Mouse (Mus musculus) E14TG2a.4 (cell line): ENCODE measurements around the gene Mcm7.
A peak's percentile ranks its signal among the peaks of the same experiment; 100 is the strongest.

Experiments
- H3K27me3 ChIP-seq: 2 replicates; pipeline ENCODE4 v1.6.1; 2014; ENCODE audit warnings: low read length, control low read depth; ENCODE audit not compliant: insufficient read depth
- H3K36me3 ChIP-seq: 2 replicates; pipeline ENCODE4 v1.6.1; 2014; ENCODE audit warnings: low read length, control low read depth; ENCODE audit not compliant: insufficient read depth
- H3K4me1 ChIP-seq: replicated peaks from 2 replicates; pipeline ENCODE4 v1.6.1; 2014; ENCODE audit warnings: low read depth, low read length, control low read depth
- H3K4me3 ChIP-seq: replicated peaks from 2 replicates; pipeline ENCODE4 v1.5.1; 2014; ENCODE audit warnings: mild to moderate bottlenecking, low read length
- H3K9me3 ChIP-seq: 2 replicates; pipeline ENCODE4 v1.6.1; 2014; ENCODE audit warnings: low read length, control low read depth
- CTCF ChIP-seq: conservative IDR thresholded peaks from 2 replicates; pipeline ENCODE4 v1.5.1; 2014; ENCODE audit warnings: low read length
- NANOG ChIP-seq: IDR thresholded peaks from 2 replicates; pipeline ENCODE4 v1.6.1; 2014; ENCODE audit warnings: borderline replicate concordance, low read length, mixed read lengths
- POU5F1 ChIP-seq: IDR thresholded peaks from 2 replicates; pipeline ENCODE4 v1.6.1; 2014; ENCODE audit warnings: low read length, borderline replicate concordance

Mcm7 gene

DNA sequence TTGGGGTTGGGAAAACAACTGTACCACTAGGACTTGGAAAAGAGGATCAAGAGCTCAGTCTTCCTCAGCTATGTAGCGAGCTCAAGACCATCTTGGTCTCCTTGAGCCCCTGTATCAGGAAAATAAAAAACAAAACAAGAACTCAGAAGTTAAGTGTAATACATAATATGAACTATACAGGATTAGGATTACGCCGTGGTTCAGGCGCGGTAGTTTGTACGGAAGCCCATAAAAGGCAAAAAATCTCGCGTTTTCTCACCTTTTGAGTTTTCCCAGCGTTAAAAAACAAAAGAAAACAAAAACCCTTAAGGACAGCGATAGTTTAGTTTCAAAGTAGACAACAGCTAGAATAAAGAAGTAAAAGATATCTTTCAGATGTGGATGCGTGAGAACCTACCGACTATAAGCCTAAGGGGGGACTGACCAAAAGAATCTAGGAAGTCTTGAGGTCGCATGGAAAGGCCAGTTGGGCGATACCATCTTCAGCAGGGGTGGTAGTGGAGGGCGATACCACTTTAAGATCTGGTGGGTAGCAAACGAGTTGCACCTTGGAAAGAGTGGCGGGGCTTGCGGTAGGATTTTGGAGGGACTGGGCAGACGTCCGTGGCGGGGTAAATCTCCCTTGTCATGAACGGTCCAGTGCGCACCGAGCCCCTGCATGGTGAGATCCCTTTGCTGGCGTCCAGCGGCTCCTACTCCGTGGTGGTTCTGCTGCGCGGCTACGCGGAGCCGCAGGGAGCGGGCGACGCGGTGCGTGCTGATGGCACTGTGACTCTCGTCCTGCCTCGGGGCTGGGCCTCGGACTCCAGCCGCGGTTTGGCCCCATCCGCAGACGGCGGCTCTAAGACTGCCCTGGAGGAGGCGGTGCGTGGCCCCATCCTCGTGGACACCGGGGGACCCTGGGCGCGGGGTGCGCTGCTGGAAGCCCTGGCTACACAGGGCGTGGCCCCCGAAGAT lies 21.8 kb upstream of the Mcm7 start, which contains the start of gene Mblac1:
Mblac1 (plus strand) TSS at position 544 of the 957 bp plus-strand sequence.
- peak within 1 kb of the TSS; percentile 91 for H3K4me3 ChIP-seq
- no peaks in the 10 kb centered on the region for H3K9me3 ChIP-seq
- H3K4me1 ChIP-seq: peaks cover 25% of the 10 kb centered on the region
- H3K27me3 ChIP-seq: peaks cover 9% of the 10 kb centered on the region; the same call in 1 of the 2 replicates
- H3K36me3 ChIP-seq: peaks cover 40% of the 10 kb centered on the region
- TF ChIP-seq POU5F1 (no peak), NANOG (no peak), CTCF (no peak)

DNA sequence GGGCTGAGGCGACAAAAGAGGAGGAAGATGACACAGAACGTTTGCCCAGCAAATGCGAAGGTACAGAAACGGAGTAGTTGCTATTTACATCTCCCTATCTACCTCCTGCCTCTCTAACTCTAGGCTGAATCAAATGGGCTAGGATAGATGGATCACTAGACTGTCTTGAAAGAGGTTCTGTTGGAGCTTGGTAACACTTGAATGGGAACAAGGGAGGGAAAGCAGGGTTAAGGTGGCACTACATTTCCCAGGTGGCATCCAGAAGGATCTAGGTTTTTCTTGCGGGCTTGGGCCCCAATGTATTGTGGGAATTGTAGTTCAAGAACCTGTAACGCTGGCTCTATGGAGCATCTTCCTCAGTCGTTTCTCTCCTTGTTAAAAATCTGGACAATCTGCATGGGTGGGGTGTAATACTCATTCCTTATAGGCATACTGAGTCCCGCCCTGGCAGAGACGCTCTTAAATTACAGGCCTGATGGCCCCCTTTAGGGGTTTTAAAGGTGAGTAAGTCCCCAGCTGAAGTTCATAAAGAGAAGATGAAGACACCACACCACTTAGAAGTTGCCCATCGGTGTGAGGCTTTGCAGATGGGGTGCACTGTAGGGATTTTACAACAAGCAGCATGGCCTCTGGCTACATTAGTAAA lies 15.6 kb upstream of the Mcm7 start:
- no peaks in the 10 kb centered on the region for H3K9me3 ChIP-seq
- peak overlapping the region; percentile 95 for H3K4me3 ChIP-seq
- peaks cover 58% of the 10 kb centered on the region for H3K4me1 ChIP-seq
- TF ChIP-seq POU5F1: no peak
- H3K27me3 ChIP-seq: no peaks in the 10 kb centered on the region
- H3K36me3 ChIP-seq: peaks cover 57% of the 10 kb centered on the region

DNA sequence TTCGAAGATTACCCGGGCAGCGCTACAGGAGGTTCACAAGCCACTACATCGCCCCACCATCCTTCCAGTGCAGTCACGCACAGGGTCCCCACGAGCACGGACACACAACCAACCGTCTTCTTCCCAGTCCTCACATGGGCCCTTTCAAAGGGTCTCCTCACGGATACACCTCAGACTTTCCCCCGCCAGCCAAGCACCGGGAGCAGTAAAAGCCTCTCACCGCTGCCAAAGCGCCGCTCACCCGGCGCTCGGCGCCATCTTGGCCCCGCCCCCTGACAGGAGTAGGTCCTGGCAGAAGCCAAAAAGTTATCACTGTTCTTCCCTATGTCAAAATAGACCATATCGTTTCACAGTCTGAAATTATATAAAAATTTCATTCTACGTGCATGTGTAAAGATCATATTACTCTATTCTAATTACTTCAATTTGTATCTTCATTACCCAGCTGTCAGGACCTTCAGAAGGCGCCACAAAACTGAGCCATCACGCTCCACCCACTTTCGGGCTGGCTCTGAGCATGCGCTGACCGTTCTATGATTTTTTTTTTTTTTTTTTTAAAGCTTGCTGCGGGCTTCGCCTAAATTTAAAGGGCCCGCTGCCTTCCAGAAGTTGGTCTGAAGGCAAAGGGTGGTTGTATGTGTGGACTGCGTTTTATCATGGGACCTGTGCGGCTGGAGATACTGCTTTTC lies 14.9 kb upstream of the Mcm7 start, which contains the start of the genes Taf6 and Cnpy4:
Taf6 (minus strand) TSS at position 502 of the 689 bp plus-strand sequence.
Cnpy4 (plus strand) TSS at position 536 of the 689 bp plus-strand sequence.
- peak within 1 kb of the TSS; percentile 95 for H3K4me3 ChIP-seq
- TF ChIP-seq NANOG (no peak), POU5F1 (no peak), CTCF (no peak)
- H3K9me3 ChIP-seq: no peaks in the 10 kb centered on the region
- H3K36me3 ChIP-seq: peaks cover 56% of the 10 kb centered on the region
- H3K27me3 ChIP-seq: no peaks in the 10 kb centered on the region
- H3K4me1 ChIP-seq: peaks cover 59% of the 10 kb centered on the region

DNA sequence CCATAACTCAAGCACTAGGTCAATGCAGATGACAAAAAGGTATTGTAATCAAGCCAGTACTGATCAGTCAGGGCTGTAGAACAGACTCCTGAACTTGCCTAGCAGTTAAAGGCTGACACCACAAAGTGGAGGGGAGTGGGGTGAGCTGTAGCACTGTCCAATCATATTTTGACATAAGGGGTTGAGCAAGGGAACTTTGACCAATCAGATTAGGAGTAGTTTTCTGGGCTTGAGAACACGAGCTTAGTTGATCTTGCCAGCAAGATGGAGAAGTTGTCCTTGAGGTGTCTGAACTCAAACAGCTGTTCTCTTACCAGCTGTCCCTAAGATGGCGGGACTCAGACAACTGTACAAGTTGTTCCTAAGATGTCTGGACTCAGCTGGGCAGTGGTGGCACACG lies 995 bp upstream of the Mcm7 start:
- peaks cover 75% of the 10 kb centered on the region for H3K36me3 ChIP-seq
- H3K4me3 ChIP-seq: peak overlapping the region; percentile 94; the same call in 1 of the 2 replicates
- peaks cover 33% of the 10 kb centered on the region for H3K4me1 ChIP-seq
- no peaks in the 10 kb centered on the region for H3K9me3 ChIP-seq
- no peaks in the 10 kb centered on the region for H3K27me3 ChIP-seq
- TF ChIP-seq POU5F1 (no peak), CTCF (no peak), NANOG (no peak)

DNA sequence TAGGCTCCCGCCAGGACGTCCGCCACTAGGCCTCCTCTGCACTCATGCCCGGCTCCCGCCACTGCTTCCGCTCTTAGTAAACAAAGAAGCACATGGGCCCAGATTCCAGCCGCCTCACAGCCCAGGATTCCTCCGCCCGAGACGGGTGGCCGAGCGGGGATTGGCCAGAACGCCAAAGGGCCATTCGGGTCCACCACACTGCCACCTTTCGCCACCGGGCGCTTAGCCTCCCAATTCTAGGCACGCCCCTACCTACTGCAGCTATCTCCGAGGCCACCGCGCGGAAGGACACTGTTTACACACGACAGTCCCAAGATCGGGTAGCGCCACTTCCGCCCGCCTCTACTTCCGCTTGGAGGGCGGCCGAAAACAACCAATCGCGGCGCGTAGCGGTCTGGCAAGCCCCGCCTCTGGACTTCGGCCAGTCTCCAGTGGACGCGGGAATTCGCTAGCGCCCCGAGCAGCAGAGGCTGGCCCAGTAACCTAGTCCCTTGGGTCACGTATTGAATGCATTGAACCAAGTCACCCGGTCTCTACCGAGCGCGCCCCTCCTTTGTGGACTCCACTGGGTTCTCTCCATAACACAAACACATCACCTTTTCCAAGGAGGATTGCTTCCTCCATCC lies 1.2 kb downstream of the Mcm7 start:
- TF ChIP-seq POU5F1 (no peak), CTCF (no peak), NANOG (no peak)
- Histone ChIP-seq H3K9me3 (no peaks in the 10 kb centered on the region), H3K27me3 (no peaks in the 10 kb centered on the region), H3K36me3 (peaks cover 76% of the 10 kb centered on the region), H3K4me1 (peaks cover 55% of the 10 kb centered on the region), H3K4me3 (peak overlapping the region; percentile 94)

DNA sequence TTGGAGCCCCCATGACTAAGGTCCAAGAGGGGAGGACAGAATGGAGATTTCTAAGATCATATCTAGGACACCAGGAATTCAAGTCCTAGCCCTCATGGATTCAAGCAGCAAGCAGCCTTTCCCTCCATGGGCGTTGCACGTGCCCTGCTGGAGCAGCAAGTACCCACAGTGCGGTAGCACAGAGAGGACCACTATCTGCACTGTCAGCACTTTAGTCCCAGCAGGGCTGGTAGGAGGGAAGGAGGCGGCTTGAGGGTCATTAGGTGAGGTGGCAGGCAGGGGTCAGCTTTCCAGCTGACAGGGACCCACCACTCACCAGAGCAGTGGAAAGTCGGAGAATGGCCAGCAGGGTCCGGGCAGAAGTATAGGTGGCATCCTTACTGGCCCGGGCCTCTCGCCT lies 6.6 kb downstream of the Mcm7 start:
- peaks cover 85% of the 10 kb centered on the region for H3K36me3 ChIP-seq
- peak overlapping the region; percentile 57 for H3K4me3 ChIP-seq
- TF ChIP-seq CTCF (no peak), POU5F1 (no peak), NANOG (no peak)
- no peaks in the 10 kb centered on the region for H3K9me3 ChIP-seq
- peaks cover 86% of the 10 kb centered on the region for H3K4me1 ChIP-seq
- no peaks in the 10 kb centered on the region for H3K27me3 ChIP-seq

DNA sequence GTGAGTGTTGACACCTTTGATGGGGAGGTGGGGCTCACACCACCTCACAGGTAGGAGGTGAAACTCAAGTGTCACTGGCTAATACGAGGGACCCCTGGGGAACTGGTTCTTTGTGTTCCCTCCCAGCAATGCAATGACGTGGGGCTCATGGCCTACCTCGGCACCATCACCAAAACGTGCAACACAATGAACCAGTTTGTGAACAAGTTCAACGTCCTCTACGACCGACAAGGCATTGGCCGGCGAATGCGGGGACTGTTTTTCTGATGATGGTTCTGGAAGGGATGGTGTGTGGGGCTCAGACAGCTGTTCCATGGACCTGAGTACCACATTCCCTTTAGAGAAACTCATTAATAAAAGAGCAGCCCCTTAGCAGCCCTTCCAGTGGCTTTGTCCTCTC lies 8.6 kb downstream of the Mcm7 start:
- Histone ChIP-seq H3K4me1 (peaks cover 85% of the 10 kb centered on the region), H3K36me3 (peaks cover 69% of the 10 kb centered on the region), H3K4me3 (peak overlapping the region; percentile 15; the same call in 1 of the 2 replicates), H3K9me3 (no peaks in the 10 kb centered on the region), H3K27me3 (no peaks in the 10 kb centered on the region)
- TF ChIP-seq CTCF: no peak
- TF ChIP-seq NANOG: no peak
- TF ChIP-seq POU5F1: no peak
